In genomic region chr9:111182176-111182575, GRCm38 (mm10) we compare ENCODE assay signal across 16 mouse cellular contexts.
A peak's percentile ranks its signal among the peaks of the same experiment; 100 is the strongest.
DNase-seq lines count a peak whose midpoint lies in the region; ATAC-seq lines count a peak whose summit lies in the region.
"Had no signal": no experiment of that assay in that cellular context is flagged by ENCODE, and none has a peak within 500 bp of the region (broad histone marks: within the 10 kb centered on the region; RNA-seq: fewer than 3 reads in every experiment).

No protein-coding gene starts in this region.

- no peak overlapping the region for H3K27ac ChIP-seq in midbrain, embryonic 15.5 days
- H3K27ac ChIP-seq: embryonic facial prominence, embryonic 12.5 days; heart, embryonic 13.5 days; limb, embryonic 10.5 days; liver, embryonic 12.5 days; lung, embryonic 15.5 days; neural tube, embryonic 13.5 days had no signal

- DNase-seq in frontal cortex, postnatal 36 days (ENCODE audit: low spot score in 2 of 2), result peak; percentile 16 to 39
- no peak for DNase-seq in frontal cortex, postnatal 14 days (ENCODE audit: low spot score in 2 of 2)
- DNase-seq in right cerebral cortex, adult 2 months (ENCODE audit: low spot score in 2 of 2), result peak; percentile 31 to 44
- no peak for DNase-seq in right cerebral cortex, postnatal 10 days (ENCODE audit: low spot score in 2 of 2)
- DNase-seq in adipocyte (ENCODE audit: low spot score), result peak; percentile 32
- DNase-seq: adrenal gland, postnatal 10 days; cerebellum, postnatal 14 days; kidney, adult 8-10 months had no signal

- H3K4me1 ChIP-seq in midbrain, embryonic 15.5 days, result peaks cover 11% of the 10 kb centered on the region
- H3K4me1 ChIP-seq: embryonic facial prominence, embryonic 12.5 days; limb, embryonic 10.5 days; lung, embryonic 15.5 days had no signal

- no peaks in the 10 kb centered on the region for H3K9me3 ChIP-seq in midbrain, embryonic 15.5 days
- H3K9me3 ChIP-seq: embryonic facial prominence, embryonic 12.5 days; heart, embryonic 13.5 days; limb, embryonic 10.5 days; liver, embryonic 12.5 days; lung, embryonic 15.5 days; neural tube, embryonic 13.5 days had no signal

- 82% methylated on average over 3 of the region's 3 CpGs for WGBS in midbrain, embryonic 15.5 days

- ATAC-seq in midbrain, embryonic 15.5 days (replicated peaks), result no peak
- no peak for ATAC-seq in CD4-positive, CD25-positive, alpha-beta regulatory T cell, adult 4 months
- ATAC-seq: liver, embryonic 12.5 days had no signal

- no peaks in the 10 kb centered on the region for H3K36me3 ChIP-seq in midbrain, embryonic 15.5 days (replicated peaks)
- H3K36me3 ChIP-seq: embryonic facial prominence, embryonic 12.5 days; liver, embryonic 12.5 days; lung, embryonic 15.5 days; neural tube, embryonic 13.5 days had no signal

- H3K4me2 ChIP-seq in midbrain, embryonic 15.5 days, result no peak overlapping the region
- H3K4me2 ChIP-seq: embryonic facial prominence, embryonic 12.5 days; heart, embryonic 13.5 days; liver, embryonic 12.5 days; lung, embryonic 15.5 days; neural tube, embryonic 13.5 days had no signal

- H3K27me3 ChIP-seq in midbrain, embryonic 15.5 days (replicated peaks), result no peaks in the 10 kb centered on the region
- H3K27me3 ChIP-seq: embryonic facial prominence, embryonic 12.5 days; heart, embryonic 13.5 days; liver, embryonic 12.5 days; lung, embryonic 15.5 days; neural tube, embryonic 13.5 days had no signal

- H3K9ac ChIP-seq in midbrain, embryonic 15.5 days, result no peak overlapping the region
- H3K9ac ChIP-seq: embryonic facial prominence, embryonic 12.5 days; heart, embryonic 13.5 days; liver, embryonic 12.5 days; lung, embryonic 15.5 days; neural tube, embryonic 13.5 days had no signal

- H3K4me3 ChIP-seq in midbrain, embryonic 15.5 days, result no peak overlapping the region
- H3K4me3 ChIP-seq: embryonic facial prominence, embryonic 12.5 days; heart, embryonic 13.5 days; limb, embryonic 10.5 days; liver, embryonic 12.5 days; lung, embryonic 15.5 days; neural tube, embryonic 13.5 days had no signal

Comparison
In these comparisons a context has a peak if more than half of its experiments do, and no peak if none do; other contexts are left out.
1. DNase-seq: peak in frontal cortex, postnatal 36 days (2 of 2), right cerebral cortex, adult 2 months (2 of 2) and adipocyte (single experiment); none in frontal cortex, postnatal 14 days (0 of 2) and right cerebral cortex, postnatal 10 days (0 of 2).